Mouse (Mus musculus) limb, embryonic 14.5 days (tissue): ENCODE measurements around the gene Hbs1l. TPM values are rescaled to one million over a fixed set of nuclear protein-coding genes. Genes with fewer than 3 reads are reported as not detected.

Experiments used
- ATAC-seq: fragments of 200-750 bp; cut with Nextera tagmentation; 2 replicates; pipeline ENCODE4 v1.8.0; 2017; ENCODE audit warnings: low read depth, moderate number of reproducible peaks, moderate TSS enrichment; ENCODE audit not compliant: low FRiP score
- DNase-seq: peaks from one replicate; pipeline ENCODE4 v3.0.0-alpha.2; 2015; ENCODE audit warnings: low spot score
- H3K27ac ChIP-seq: fragments of 300-500 bp; sonication (generic); replicated peaks from 2 replicates; pipeline ENCODE4 v1.5.1; 2014; ENCODE audit warnings: low read depth, mild to moderate bottlenecking, low read length, moderate library complexity, mixed read lengths
- H3K27me3 ChIP-seq: fragments of 300-500 bp; sonication (generic); 2 replicates; pipeline ENCODE4 v1.6.1; 2014; ENCODE audit warnings: low read length, mixed read lengths; ENCODE audit not compliant: control insufficient read depth, insufficient read depth
- H3K36me3 ChIP-seq: fragments of 300-500 bp; sonication (generic); 2 replicates; pipeline ENCODE4 v1.6.1; 2014; ENCODE audit warnings: mild to moderate bottlenecking, low read length, moderate library complexity, mixed read lengths; ENCODE audit not compliant: control insufficient read depth, insufficient read depth
- H3K4me1 ChIP-seq: fragments of 300-500 bp; sonication (generic); 2 replicates; pipeline ENCODE4 v1.6.1; 2014; ENCODE audit warnings: antibody characterized with exemption, low read length, mixed read lengths; ENCODE audit not compliant: control insufficient read depth, insufficient read depth
- H3K4me2 ChIP-seq: fragments of 300-500 bp; sonication (generic); replicated peaks from 2 replicates; pipeline ENCODE4 v1.6.1; 2014; ENCODE audit warnings: low read depth, mild to moderate bottlenecking, low read length, moderate library complexity; ENCODE audit not compliant: severe bottlenecking
- H3K4me3 ChIP-seq: fragments of 300-500 bp; sonication (generic); replicated peaks from 2 replicates; pipeline ENCODE4 v1.5.1; 2014; ENCODE audit warnings: low read length
- H3K9ac ChIP-seq: fragments of 300-500 bp; sonication (generic); 2 replicates; pipeline ENCODE4 v1.6.1; 2014; ENCODE audit warnings: mild to moderate bottlenecking, low read depth, low read length, moderate library complexity; ENCODE audit not compliant: severe bottlenecking
- H3K9me3 ChIP-seq: fragments of 300-500 bp; sonication (generic); 2 replicates; pipeline ENCODE4 v1.6.1; 2016; ENCODE audit warnings: low read length; ENCODE audit not compliant: control insufficient read depth
- POLR2A ChIP-seq: fragments of 200-500 bp; IDR thresholded peaks from 2 replicates; pipeline ENCODE4 v1.8.0; 2012; ENCODE audit warnings: inconsistent platforms, mild to moderate bottlenecking, moderate library complexity, borderline replicate concordance; ENCODE audit not compliant: insufficient read depth, insufficient read length; ENCODE audit errors: extremely low read depth
- WGBS: fragments of 180-500 bp; shearing (Covaris S2); extraction: QIAGEN DNeasy Blood & Tissue Kit; methylation state at CpG from one replicate; pipeline ENCODE4 v1.1.7; 2014; 5-methylcytosine and 5-hydroxymethylcytosine counted together
- polyA plus RNA-seq, 2 experiments: library from polyadenylated mRNA; depleted of rRNA in 1 of 2; stranded (reverse) in 1 of 2; unstranded in 1 of 2; fragments of >200 nt; fragmentation: Nextera tagmentation in 1 of 2; extraction: Ambion mirVana in 1 of 2; gene quantifications; 2 replicates each; pipeline versions ENCODE4 v1.2.1 to v1.2.3; 2012 to 2014

Gene Hbs1l
- polyA plus RNA-seq, 2 experiments: 46.0 to 85.4 TPM

DNA sequence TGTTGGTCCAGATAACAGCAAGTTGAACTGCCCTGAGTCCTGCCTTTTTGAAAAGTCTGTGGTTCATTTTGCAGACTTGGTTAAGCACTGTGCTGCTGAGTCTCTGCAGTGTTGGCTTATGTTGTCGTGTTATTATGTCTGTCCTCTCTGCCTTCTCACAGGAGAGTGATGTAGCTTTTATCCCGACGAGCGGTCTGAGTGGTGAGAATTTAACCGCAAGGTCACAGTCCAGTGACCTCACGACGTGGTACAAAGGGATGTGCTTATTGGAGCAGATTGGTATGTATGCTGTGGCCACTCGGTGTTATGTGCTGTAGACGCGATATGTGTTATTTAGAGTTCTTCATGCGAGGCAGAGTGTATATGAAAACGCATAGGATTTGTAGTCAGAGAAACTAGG is 56.0 kb downstream of the Hbs1l start:
- no peak overlapping the region for H3K4me2 ChIP-seq
- no peak for TF ChIP-seq POLR2A
- no peaks in the 10 kb centered on the region for H3K27me3 ChIP-seq
- no peak overlapping the region for H3K9ac ChIP-seq
- H3K36me3 ChIP-seq: peaks cover 62% of the 10 kb centered on the region
- no peak overlapping the region for H3K4me3 ChIP-seq
- no peaks in the 10 kb centered on the region for H3K9me3 ChIP-seq
- 91% methylated on average over 12 of the region's 12 CpGs for WGBS
- no peak overlapping the region for H3K27ac ChIP-seq
- DNase-seq (no peak), ATAC-seq (no peak)
- H3K4me1 ChIP-seq: no peaks in the 10 kb centered on the region

DNA sequence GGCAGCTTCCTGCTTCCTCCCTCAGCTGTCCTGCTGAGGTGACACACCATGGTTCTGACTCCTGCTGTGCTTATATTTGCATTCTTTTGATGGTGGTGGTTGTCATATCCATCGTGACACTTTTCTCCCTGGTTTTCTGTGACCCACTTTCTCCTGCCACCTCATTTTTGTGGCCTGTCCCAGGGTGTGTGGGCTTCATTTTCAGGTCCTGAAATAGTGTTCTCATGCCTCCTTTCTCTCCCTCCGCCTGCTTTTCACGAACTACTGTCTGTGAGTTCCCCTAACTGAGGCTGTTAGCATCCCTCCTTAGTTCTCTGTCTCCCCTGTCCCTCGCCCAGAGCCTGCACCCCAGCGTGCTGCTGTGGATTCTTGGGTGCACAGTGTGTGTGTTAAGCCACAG is 58.1 kb downstream of the Hbs1l start:
- no peaks in the 10 kb centered on the region for H3K27me3 ChIP-seq
- no peaks in the 10 kb centered on the region for H3K9me3 ChIP-seq
- H3K9ac ChIP-seq: no peak overlapping the region
- DNase-seq: no peak
- no peak for ATAC-seq
- WGBS: 61% methylated on average over 5 of the region's 5 CpGs
- no peak overlapping the region for H3K4me2 ChIP-seq
- peaks cover 69% of the 10 kb centered on the region for H3K36me3 ChIP-seq
- H3K4me3 ChIP-seq: no peak overlapping the region
- no peak for TF ChIP-seq POLR2A
- no peaks in the 10 kb centered on the region for H3K4me1 ChIP-seq
- H3K27ac ChIP-seq: no peak overlapping the region

DNA sequence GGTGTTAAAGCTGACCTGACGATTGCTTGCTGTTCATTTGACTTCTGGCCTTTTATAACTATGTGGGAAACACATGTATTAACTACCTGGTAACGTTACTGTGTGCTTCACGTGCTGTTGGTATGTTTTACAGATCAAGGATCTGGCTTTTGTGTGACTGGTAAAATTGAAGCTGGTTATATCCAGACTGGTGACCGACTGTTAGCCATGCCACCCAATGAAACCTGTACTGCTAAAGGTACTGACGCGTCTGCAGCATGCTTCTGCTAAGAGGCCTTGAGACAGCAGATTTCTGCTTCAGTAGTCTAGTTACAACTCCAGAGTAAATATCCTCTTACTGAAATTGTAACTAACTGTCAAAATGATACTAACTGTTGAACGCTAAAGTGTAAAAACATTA is 58.7 kb downstream of the Hbs1l start:
- DNase-seq: no peak
- H3K4me3 ChIP-seq: no peak overlapping the region
- peaks cover 66% of the 10 kb centered on the region for H3K36me3 ChIP-seq
- H3K4me1 ChIP-seq: no peaks in the 10 kb centered on the region
- H3K4me2 ChIP-seq: no peak overlapping the region
- no peak overlapping the region for H3K9ac ChIP-seq
- no peak for TF ChIP-seq POLR2A
- no peak overlapping the region for H3K27ac ChIP-seq
- no peaks in the 10 kb centered on the region for H3K27me3 ChIP-seq
- WGBS: 88% methylated on average over 7 of the region's 7 CpGs
- ATAC-seq: no peak
- H3K9me3 ChIP-seq: no peaks in the 10 kb centered on the region

DNA sequence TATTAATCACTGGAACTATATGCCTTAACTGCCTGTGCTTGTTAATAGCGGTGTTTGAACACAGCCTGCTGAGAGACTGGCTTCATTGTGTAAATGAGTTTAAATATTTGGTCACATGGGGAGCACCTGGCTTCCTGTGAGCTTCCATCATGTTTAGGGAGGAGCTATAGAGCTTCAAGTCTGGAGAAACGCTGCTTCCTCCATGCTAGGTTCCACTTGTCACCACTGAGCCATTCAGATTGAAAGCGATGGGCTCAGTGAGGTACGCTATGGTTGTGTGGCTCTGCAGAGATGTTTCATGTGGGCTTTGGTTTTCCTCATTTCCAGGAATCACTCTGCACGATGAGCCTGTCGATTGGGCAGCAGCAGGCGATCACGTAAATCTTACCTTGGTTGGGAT is 62.2 kb downstream of the Hbs1l start:
- ATAC-seq: no peak
- Histone ChIP-seq H3K9ac (no peak overlapping the region), H3K4me1 (no peaks in the 10 kb centered on the region), H3K9me3 (no peaks in the 10 kb centered on the region), H3K4me3 (no peak overlapping the region), H3K27ac (no peak overlapping the region), H3K27me3 (no peaks in the 10 kb centered on the region), H3K36me3 (peaks cover 59% of the 10 kb centered on the region), H3K4me2 (no peak overlapping the region)
- TF ChIP-seq POLR2A: no peak
- 91% methylated on average over 8 of the region's 8 CpGs for WGBS
- DNase-seq: no peak

DNA sequence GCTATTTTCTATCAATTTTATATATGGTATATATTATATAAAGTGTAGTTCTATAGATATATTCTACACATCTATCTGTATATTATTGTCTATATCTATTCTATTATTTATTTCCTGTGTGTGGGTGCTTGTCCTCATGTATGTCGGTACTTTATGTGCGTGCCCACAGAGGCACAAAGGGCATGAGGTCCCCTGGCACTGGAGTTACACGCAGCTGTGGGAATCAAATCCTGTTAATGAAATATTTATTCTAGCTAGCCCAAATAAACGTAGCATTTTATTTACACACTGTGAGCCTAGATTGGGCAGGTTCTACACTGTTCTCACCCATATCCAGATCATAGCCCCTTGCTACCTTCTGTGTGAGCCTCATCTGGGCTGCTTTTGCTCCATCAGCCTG is 63.3 kb downstream of the Hbs1l start:
- ATAC-seq (no peak), DNase-seq (no peak)
- H3K27me3 ChIP-seq: no peaks in the 10 kb centered on the region
- no peak overlapping the region for H3K4me2 ChIP-seq
- no peak for TF ChIP-seq POLR2A
- no peak overlapping the region for H3K9ac ChIP-seq
- no peak overlapping the region for H3K27ac ChIP-seq
- H3K36me3 ChIP-seq: peaks cover 58% of the 10 kb centered on the region
- H3K9me3 ChIP-seq: no peaks in the 10 kb centered on the region
- WGBS: 90% methylated on average over 4 of the region's 4 CpGs
- H3K4me1 ChIP-seq: no peaks in the 10 kb centered on the region
- H3K4me3 ChIP-seq: no peak overlapping the region

DNA sequence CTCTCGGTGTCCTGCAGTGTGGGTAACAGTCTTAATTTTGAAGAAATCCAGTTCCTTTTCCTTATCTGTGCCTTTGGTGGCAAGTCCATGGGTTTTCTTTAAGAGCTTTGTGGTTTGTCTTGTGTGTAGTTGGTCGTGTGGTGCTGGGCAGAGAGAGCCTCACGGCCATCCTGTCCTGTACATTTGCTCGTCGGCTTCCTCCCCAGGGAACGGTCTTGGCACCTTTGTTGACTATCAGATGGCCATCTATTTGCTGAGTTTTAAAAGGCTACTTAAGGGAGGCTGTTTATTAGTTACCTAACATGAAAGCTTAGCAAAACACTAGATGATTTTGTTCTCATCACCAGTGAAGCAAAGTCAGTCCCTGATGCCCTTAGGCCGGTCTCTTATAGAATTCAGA is 66.1 kb downstream of the Hbs1l start:
- Histone ChIP-seq H3K9ac (no peak overlapping the region), H3K36me3 (peaks cover 65% of the 10 kb centered on the region), H3K4me2 (no peak overlapping the region), H3K4me3 (no peak overlapping the region), H3K27ac (no peak overlapping the region), H3K27me3 (no peaks in the 10 kb centered on the region), H3K4me1 (no peaks in the 10 kb centered on the region), H3K9me3 (no peaks in the 10 kb centered on the region)
- 70% methylated on average over 7 of the region's 7 CpGs for WGBS
- DNase-seq: no peak
- no peak for TF ChIP-seq POLR2A
- ATAC-seq: no peak
